Mouse (Mus musculus): ENCODE measurements around the gene Pex7.

The Pex7 gene

DNA sequence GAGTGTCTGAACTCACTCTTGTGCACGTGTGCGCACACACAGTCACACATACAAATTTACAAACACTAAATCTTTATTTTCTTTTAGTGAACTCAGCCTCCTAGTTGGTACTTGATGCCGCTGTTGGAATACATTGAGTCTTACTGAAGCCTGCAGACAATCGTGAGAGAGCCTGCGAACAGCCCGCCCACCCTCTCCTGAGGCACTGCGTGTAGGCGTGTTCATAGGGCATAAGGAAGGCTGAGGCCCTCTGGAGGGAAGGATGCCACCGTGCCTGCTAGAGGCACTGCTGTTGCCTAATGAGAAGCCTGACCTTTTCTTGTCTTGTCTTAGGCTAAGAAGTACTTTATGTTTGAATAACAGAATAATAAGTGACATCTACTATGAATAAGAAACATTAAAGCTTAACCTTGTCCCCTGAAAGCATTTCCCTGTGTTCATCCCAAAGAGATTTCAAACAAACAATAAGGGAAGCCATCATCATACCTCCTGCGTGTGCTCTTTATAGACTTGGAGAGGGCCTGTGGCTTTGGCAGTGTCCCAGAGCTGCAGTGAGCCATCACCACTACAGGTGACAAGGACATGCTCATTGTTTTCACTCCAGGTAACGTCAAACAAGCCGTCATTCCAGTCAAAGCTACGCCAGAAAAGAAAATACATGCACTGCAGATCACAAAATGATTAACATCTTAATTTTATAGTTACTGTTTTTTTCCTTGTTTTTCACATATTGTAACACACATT is 3.2 kb downstream of the Pex7 start:
- peaks cover 25% of the 10 kb centered on the region for H3K36me3 ChIP-seq (ENCODE audit: insufficient read depth, low read length)
- no peak overlapping the region for H3K4me3 ChIP-seq (replicated peaks; ENCODE audit: low read length)
- no peaks in the 10 kb centered on the region for H3K9me3 ChIP-seq (ENCODE audit: low read length)
- no peaks in the 10 kb centered on the region for H3K27me3 ChIP-seq (ENCODE audit: insufficient read depth, low read length)
- TF ChIP-seq POU5F1 (IDR thresholded peaks at IDR 0.05; ENCODE audit: borderline replicate concordance, low read length): no peak
- TF ChIP-seq NANOG (IDR thresholded peaks at IDR 0.05; ENCODE audit: borderline replicate concordance, low read length): no peak
- no peak for TF ChIP-seq CTCF (conservative IDR thresholded peaks at IDR 0.05; ENCODE audit: low read length)
- H3K4me1 ChIP-seq (replicated peaks; ENCODE audit: low read depth, low read length): peaks cover 28% of the 10 kb centered on the region

DNA sequence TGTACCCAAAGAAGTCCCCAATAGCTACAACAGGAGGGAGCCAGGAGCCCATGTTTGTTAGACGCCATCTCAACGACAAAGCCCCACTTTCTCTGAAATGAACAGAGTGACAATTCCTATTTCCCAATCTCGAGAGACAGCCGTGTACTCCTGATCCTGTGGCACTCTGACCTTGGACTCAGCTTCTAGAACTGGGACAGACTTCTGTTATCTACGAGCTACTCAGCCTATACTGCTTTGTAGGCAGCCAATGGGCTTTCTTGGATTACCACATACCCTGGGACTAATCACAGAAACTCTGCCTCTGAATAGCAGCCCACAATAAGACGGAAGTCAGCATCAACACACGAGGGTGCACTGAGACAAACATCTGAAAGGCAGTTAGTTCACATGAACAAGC is 5.5 kb downstream of the Pex7 start:
- no peak overlapping the region for H3K4me3 ChIP-seq (replicated peaks; ENCODE audit: low read length)
- no peak for TF ChIP-seq POU5F1 (IDR thresholded peaks at IDR 0.05; ENCODE audit: borderline replicate concordance, low read length)
- no peak for TF ChIP-seq CTCF (conservative IDR thresholded peaks at IDR 0.05; ENCODE audit: low read length)
- no peak for TF ChIP-seq NANOG (IDR thresholded peaks at IDR 0.05; ENCODE audit: borderline replicate concordance, low read length)
- peaks cover 29% of the 10 kb centered on the region for H3K36me3 ChIP-seq (ENCODE audit: insufficient read depth, low read length)
- no peaks in the 10 kb centered on the region for H3K9me3 ChIP-seq (ENCODE audit: low read length)
- peaks cover 27% of the 10 kb centered on the region for H3K4me1 ChIP-seq (replicated peaks; ENCODE audit: low read depth, low read length)
- H3K27me3 ChIP-seq (ENCODE audit: insufficient read depth, low read length): no peaks in the 10 kb centered on the region

DNA sequence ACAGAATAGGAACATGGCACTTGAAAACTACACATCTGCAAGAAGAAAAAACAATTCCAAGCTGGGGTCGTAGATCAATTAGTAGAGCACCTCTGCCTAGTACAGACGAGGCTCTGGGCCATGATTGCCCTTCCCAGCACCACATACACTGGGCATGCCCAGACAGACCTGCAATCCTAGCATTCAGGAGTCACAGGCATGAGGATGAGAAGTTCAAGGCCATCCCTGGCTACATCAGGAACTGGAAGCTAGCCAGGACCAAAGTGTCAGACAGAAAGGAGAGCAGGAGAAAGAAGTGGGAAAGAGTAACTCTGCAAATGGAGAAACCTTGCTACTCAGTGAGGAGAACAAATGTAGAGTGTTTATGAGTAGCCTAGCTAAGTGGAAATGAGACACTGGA is 7.3 kb downstream of the Pex7 start:
- Histone ChIP-seq H3K4me1 (replicated peaks; ENCODE audit: low read depth, low read length) (peaks cover 22% of the 10 kb centered on the region), H3K36me3 (ENCODE audit: insufficient read depth, low read length) (peaks cover 29% of the 10 kb centered on the region), H3K27me3 (ENCODE audit: insufficient read depth, low read length) (no peaks in the 10 kb centered on the region), H3K9me3 (ENCODE audit: low read length) (no peaks in the 10 kb centered on the region), H3K4me3 (replicated peaks; ENCODE audit: low read length) (no peak overlapping the region)
- TF ChIP-seq NANOG (IDR thresholded peaks at IDR 0.05; ENCODE audit: borderline replicate concordance, low read length) (no peak), POU5F1 (IDR thresholded peaks at IDR 0.05; ENCODE audit: borderline replicate concordance, low read length) (no peak)

DNA sequence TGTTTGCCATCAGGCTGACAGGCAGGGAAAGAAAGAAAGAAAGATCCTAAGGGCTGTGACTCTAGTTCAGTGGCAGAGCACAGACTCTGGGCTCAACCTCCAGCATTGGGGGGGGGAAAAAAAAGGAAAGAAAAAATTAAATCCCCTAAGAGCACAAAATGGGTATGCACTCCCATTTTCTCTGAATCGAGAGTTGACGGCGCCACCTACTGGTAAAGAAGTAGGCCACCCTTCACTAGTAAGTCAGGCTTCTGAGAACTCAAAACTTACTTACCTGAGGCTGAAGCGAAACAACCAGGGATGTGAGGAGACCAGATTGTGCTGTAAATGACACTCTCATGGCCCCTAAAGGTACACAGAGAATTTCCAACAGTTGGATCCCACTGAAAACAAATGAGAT is 13.5 kb downstream of the Pex7 start:
- Histone ChIP-seq H3K4me1 (replicated peaks; ENCODE audit: low read depth, low read length) (peaks cover 20% of the 10 kb centered on the region), H3K27me3 (ENCODE audit: insufficient read depth, low read length) (no peaks in the 10 kb centered on the region), H3K4me3 (replicated peaks; ENCODE audit: low read length) (no peak overlapping the region), H3K36me3 (ENCODE audit: insufficient read depth, low read length) (peaks cover 8% of the 10 kb centered on the region), H3K9me3 (ENCODE audit: low read length) (no peaks in the 10 kb centered on the region)
- TF ChIP-seq NANOG (IDR thresholded peaks at IDR 0.05; ENCODE audit: borderline replicate concordance, low read length): no peak
- peak; percentile 83 for TF ChIP-seq CTCF (conservative IDR thresholded peaks at IDR 0.05; ENCODE audit: low read length)

DNA sequence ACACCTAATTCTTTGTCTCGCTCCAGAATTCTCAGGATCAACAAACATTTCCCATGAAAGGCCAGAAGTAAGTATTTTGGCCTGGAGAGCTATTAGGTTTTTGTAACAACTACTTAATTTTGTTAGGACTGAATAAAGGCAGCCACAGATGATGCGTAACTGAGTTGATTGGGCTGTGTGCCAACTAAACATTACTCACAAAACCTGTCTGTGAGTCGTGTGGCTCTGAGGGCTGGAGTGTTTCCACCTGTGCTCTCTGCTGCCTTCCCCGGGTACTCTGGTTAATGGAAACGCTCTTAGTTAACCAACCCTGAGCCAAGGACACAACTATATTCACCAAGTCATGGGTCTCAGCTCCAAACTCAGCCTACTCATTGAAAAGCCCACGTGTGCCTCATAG is 14.3 kb downstream of the Pex7 start:
- H3K27me3 ChIP-seq (ENCODE audit: insufficient read depth, low read length): no peaks in the 10 kb centered on the region
- H3K4me1 ChIP-seq (replicated peaks; ENCODE audit: low read depth, low read length): peaks cover 20% of the 10 kb centered on the region
- TF ChIP-seq NANOG (IDR thresholded peaks at IDR 0.05; ENCODE audit: borderline replicate concordance, low read length) (no peak), POU5F1 (IDR thresholded peaks at IDR 0.05; ENCODE audit: borderline replicate concordance, low read length) (no peak), CTCF (conservative IDR thresholded peaks at IDR 0.05; ENCODE audit: low read length) (no peak)

DNA sequence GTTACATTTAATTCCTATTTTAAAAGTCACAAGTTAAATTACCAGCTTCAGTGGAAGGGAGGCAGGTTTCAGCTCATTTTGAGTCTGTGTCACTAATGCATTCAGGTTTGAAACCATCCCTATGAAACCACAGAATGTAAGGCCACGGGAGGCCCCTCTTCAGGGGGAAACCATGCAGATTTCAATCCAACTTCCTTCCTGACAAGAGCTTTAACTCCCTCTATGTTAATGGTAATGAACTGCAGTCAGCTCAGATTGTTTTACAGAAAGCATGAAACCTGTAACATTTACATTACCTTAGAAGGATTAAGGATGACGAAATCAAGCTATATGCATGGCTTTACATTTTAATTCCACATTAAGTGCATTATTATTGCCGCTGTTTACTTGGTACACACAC is 15.8 kb downstream of the Pex7 start:
- peaks cover 20% of the 10 kb centered on the region for H3K4me1 ChIP-seq (replicated peaks; ENCODE audit: low read depth, low read length)
- H3K36me3 ChIP-seq (ENCODE audit: insufficient read depth, low read length): peaks cover 9% of the 10 kb centered on the region; the same call in 1 of the 2 replicates
- TF ChIP-seq CTCF (conservative IDR thresholded peaks at IDR 0.05; ENCODE audit: low read length): peak; percentile 6; the same call in 1 of the 2 replicates
- TF ChIP-seq NANOG (IDR thresholded peaks at IDR 0.05; ENCODE audit: borderline replicate concordance, low read length): peak; percentile 67; the same call in 1 of the 2 replicates
- TF ChIP-seq POU5F1 (IDR thresholded peaks at IDR 0.05; ENCODE audit: borderline replicate concordance, low read length): no peak
- H3K27me3 ChIP-seq (ENCODE audit: insufficient read depth, low read length): no peaks in the 10 kb centered on the region
- no peaks in the 10 kb centered on the region for H3K9me3 ChIP-seq (ENCODE audit: low read length)
- no peak overlapping the region for H3K4me3 ChIP-seq (replicated peaks; ENCODE audit: low read length)

More for the DNA sequence above, 14.3 kb downstream of the Pex7 start:
- Histone ChIP-seq H3K9me3 (ENCODE audit: low read length) (no peaks in the 10 kb centered on the region), H3K4me3 (replicated peaks; ENCODE audit: low read length) (no peak overlapping the region), H3K36me3 (ENCODE audit: insufficient read depth, low read length) (peaks cover 10% of the 10 kb centered on the region)

DNA sequence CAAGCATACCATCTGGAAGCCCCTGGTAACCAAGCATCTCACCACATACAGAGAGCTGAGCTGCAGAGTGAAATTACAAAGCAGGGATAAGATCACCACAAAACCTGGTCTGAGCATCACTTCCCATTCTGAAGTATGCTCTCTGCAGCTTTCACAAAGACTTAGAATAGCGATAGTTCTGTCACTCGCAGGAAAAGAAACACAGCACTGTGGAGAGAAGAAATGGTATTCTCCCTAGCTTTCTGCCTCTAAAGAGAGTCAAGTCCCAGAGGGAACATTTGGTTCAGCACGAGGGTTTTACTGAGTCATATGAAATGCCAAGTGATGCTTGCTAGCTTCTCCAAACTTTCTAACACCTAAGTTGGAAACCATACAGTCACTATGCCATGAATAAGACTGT is 17.6 kb downstream of the Pex7 start:
- peaks cover 30% of the 10 kb centered on the region for H3K4me1 ChIP-seq (replicated peaks; ENCODE audit: low read depth, low read length)
- H3K36me3 ChIP-seq (ENCODE audit: insufficient read depth, low read length): peaks cover 9% of the 10 kb centered on the region; the same call in 1 of the 2 replicates
- TF ChIP-seq POU5F1 (IDR thresholded peaks at IDR 0.05; ENCODE audit: borderline replicate concordance, low read length): no peak
- TF ChIP-seq CTCF (conservative IDR thresholded peaks at IDR 0.05; ENCODE audit: low read length): no peak
- no peak for TF ChIP-seq NANOG (IDR thresholded peaks at IDR 0.05; ENCODE audit: borderline replicate concordance, low read length)
- no peak overlapping the region for H3K4me3 ChIP-seq (replicated peaks; ENCODE audit: low read length)
- H3K9me3 ChIP-seq (ENCODE audit: low read length): no peaks in the 10 kb centered on the region
- H3K27me3 ChIP-seq (ENCODE audit: insufficient read depth, low read length): no peaks in the 10 kb centered on the region

DNA sequence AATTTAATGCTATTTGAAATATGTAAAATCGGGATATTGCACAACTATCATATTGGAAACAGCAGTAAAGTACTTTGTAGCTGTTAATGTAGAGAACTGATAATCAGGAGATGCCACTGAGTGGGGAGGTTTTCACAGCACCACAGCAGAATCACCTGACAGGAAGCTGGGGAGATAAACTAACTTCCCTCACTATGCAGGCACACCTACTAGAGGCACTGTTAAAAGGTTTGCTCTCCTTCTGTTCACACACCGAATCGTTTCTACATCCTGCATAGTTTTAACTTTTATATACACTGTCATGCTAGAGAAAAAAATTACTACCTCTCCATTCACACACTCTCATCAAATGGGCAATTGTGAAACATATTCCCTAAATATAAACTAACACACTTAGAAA is 21.2 kb downstream of the Pex7 start:
- H3K4me3 ChIP-seq (replicated peaks; ENCODE audit: low read length): no peak overlapping the region
- TF ChIP-seq CTCF (conservative IDR thresholded peaks at IDR 0.05; ENCODE audit: low read length): no peak
- no peak for TF ChIP-seq NANOG (IDR thresholded peaks at IDR 0.05; ENCODE audit: borderline replicate concordance, low read length)
- no peak for TF ChIP-seq POU5F1 (IDR thresholded peaks at IDR 0.05; ENCODE audit: borderline replicate concordance, low read length)
- no peaks in the 10 kb centered on the region for H3K27me3 ChIP-seq (ENCODE audit: insufficient read depth, low read length)
- peaks cover 8% of the 10 kb centered on the region; the same call in 1 of the 2 replicates for H3K36me3 ChIP-seq (ENCODE audit: insufficient read depth, low read length)
- H3K4me1 ChIP-seq (replicated peaks; ENCODE audit: low read depth, low read length): peaks cover 33% of the 10 kb centered on the region
- H3K9me3 ChIP-seq (ENCODE audit: low read length): no peaks in the 10 kb centered on the region

DNA sequence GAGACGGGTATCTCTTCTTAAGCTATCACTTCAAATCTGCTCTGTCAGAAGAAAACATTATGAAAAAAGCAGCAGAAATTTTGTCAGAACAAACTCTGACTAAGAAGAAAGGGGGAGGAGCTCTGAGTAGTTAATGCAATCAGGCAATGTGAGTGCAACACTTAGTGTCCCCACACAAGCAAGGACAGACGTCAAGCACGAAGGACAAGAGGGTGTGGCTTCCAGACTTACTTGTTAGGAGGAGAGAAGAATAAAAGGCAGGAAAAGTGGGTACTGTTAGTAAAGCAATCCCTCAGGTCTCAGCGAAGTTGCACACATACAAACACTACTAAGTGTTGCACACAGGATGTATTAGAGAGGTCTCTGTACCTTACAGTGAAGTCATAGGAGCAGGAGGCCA is 23.1 kb downstream of the Pex7 start:
- no peak for TF ChIP-seq POU5F1 (IDR thresholded peaks at IDR 0.05; ENCODE audit: borderline replicate concordance, low read length)
- TF ChIP-seq CTCF (conservative IDR thresholded peaks at IDR 0.05; ENCODE audit: low read length): no peak
- TF ChIP-seq NANOG (IDR thresholded peaks at IDR 0.05; ENCODE audit: borderline replicate concordance, low read length): no peak
- H3K9me3 ChIP-seq (ENCODE audit: low read length): no peaks in the 10 kb centered on the region
- peaks cover 8% of the 10 kb centered on the region; the same call in 1 of the 2 replicates for H3K36me3 ChIP-seq (ENCODE audit: insufficient read depth, low read length)
- H3K4me3 ChIP-seq (replicated peaks; ENCODE audit: low read length): no peak overlapping the region
- no peaks in the 10 kb centered on the region for H3K27me3 ChIP-seq (ENCODE audit: insufficient read depth, low read length)
- H3K4me1 ChIP-seq (replicated peaks; ENCODE audit: low read depth, low read length): peaks cover 25% of the 10 kb centered on the region
